Mouse (Mus musculus): ENCODE results near the gene Chchd6. TPM values are rescaled to one million over a fixed set of nuclear protein-coding genes. Genes with fewer than 3 reads are reported as not detected.
A peak's percentile ranks its signal among the peaks of the same experiment; 100 is the strongest.

The Chchd6 gene
- polyA plus RNA-seq, 1 experiment from 2014 or later: 48.9 TPM

GRCm38 (mm10) chr6:89552321-89553011 is 43.0 kb downstream of the Chchd6 start:
- WGBS: 82% methylated on average over 6 of the region's 6 CpGs
- ATAC-seq (ENCODE audit: insufficient number of reproducible peaks, low FRiP score, low TSS enrichment, low read depth): no peak
- Histone ChIP-seq H3K9me3 (no peaks in the 10 kb centered on the region), H3K4me1 (no peaks in the 10 kb centered on the region; the same call in 1 of the 2 replicates), H3K27ac (no peak overlapping the region), H3K36me3 (0 out of 2 replicates have a peak, but pooled peaks cover 3% of the 10 kb centered on the region), H3K4me2 (no peak overlapping the region), H3K4me3 (no peak overlapping the region), H3K27me3 (no peaks in the 10 kb centered on the region), H3K9ac (no peak overlapping the region)

GRCm38 (mm10) chr6:89549157-89549556 is 46.3 kb downstream of the Chchd6 start:
- 74% methylated on average over 3 of the region's 3 CpGs for WGBS
- no peak for ATAC-seq (ENCODE audit: insufficient number of reproducible peaks, low FRiP score, low TSS enrichment, low read depth)

GRCm38 (mm10) chr6:89547951-89548350 is 47.5 kb downstream of the Chchd6 start:
- ATAC-seq (ENCODE audit: insufficient number of reproducible peaks, low FRiP score, low TSS enrichment, low read depth): no peak
- Histone ChIP-seq H3K36me3 (no peaks in the 10 kb centered on the region), H3K9ac (no peak overlapping the region), H3K4me1 (no peaks in the 10 kb centered on the region; the same call in 1 of the 2 replicates), H3K27ac (no peak overlapping the region), H3K4me3 (no peak overlapping the region), H3K9me3 (no peaks in the 10 kb centered on the region), H3K27me3 (no peaks in the 10 kb centered on the region), H3K4me2 (no peak overlapping the region)
- WGBS: 80% methylated on average over 3 of the region's 3 CpGs

More at GRCm38 (mm10) chr6:89549157-89549556, 46.3 kb downstream of the Chchd6 start:
- Histone ChIP-seq H3K27me3 (no peaks in the 10 kb centered on the region), H3K4me2 (no peak overlapping the region), H3K4me3 (no peak overlapping the region), H3K9me3 (no peaks in the 10 kb centered on the region), H3K4me1 (no peaks in the 10 kb centered on the region; the same call in 1 of the 2 replicates), H3K27ac (no peak overlapping the region), H3K9ac (no peak overlapping the region), H3K36me3 (no peaks in the 10 kb centered on the region)

GRCm38 (mm10) chr6:89538102-89538751 is 57.2 kb downstream of the Chchd6 start:
- Histone ChIP-seq H3K36me3 (no peaks in the 10 kb centered on the region), H3K27ac (no peak overlapping the region), H3K4me3 (no peak overlapping the region), H3K27me3 (no peaks in the 10 kb centered on the region), H3K9ac (no peak overlapping the region), H3K4me1 (no peaks in the 10 kb centered on the region), H3K9me3 (no peaks in the 10 kb centered on the region), H3K4me2 (no peak overlapping the region)
- 66% methylated on average over 1 of the region's 1 CpGs for WGBS
- no peak for ATAC-seq (ENCODE audit: insufficient number of reproducible peaks, low FRiP score, low TSS enrichment, low read depth)

- 53% methylated on average over 1 of the region's 1 CpGs for WGBS
- Histone ChIP-seq H3K27ac (no peak overlapping the region), H3K4me2 (no peak overlapping the region), H3K27me3 (no peaks in the 10 kb centered on the region), H3K4me1 (no peaks in the 10 kb centered on the region), H3K9me3 (no peaks in the 10 kb centered on the region), H3K9ac (no peak overlapping the region), H3K36me3 (no peaks in the 10 kb centered on the region), H3K4me3 (no peak overlapping the region)
- ATAC-seq (ENCODE audit: insufficient number of reproducible peaks, low FRiP score, low TSS enrichment, low read depth): no peak
Observed at GRCm38 (mm10) chr6:89535626-89536225, 59.7 kb downstream of the Chchd6 start.

- Histone ChIP-seq H3K27me3 (no peaks in the 10 kb centered on the region), H3K4me1 (no peaks in the 10 kb centered on the region), H3K4me3 (no peak overlapping the region), H3K36me3 (no peaks in the 10 kb centered on the region), H3K4me2 (no peak overlapping the region), H3K9ac (no peak overlapping the region), H3K9me3 (no peaks in the 10 kb centered on the region), H3K27ac (no peak overlapping the region)
- ATAC-seq (ENCODE audit: insufficient number of reproducible peaks, low FRiP score, low TSS enrichment, low read depth): no peak
- WGBS: 64% methylated on average over 2 of the region's 2 CpGs
Observed at GRCm38 (mm10) chr6:89524766-89525165, 70.7 kb downstream of the Chchd6 start.

- H3K4me1 ChIP-seq: peaks cover 11% of the 10 kb centered on the region; the same call in 1 of the 2 replicates
- no peak overlapping the region for H3K27ac ChIP-seq
- no peaks in the 10 kb centered on the region for H3K36me3 ChIP-seq
- no peak for ATAC-seq (ENCODE audit: insufficient number of reproducible peaks, low FRiP score, low TSS enrichment, low read depth)
- no peaks in the 10 kb centered on the region for H3K27me3 ChIP-seq
- no peaks in the 10 kb centered on the region for H3K9me3 ChIP-seq
- H3K9ac ChIP-seq: no peak overlapping the region
- no peak overlapping the region for H3K4me3 ChIP-seq
- H3K4me2 ChIP-seq: no peak overlapping the region
Observed at GRCm38 (mm10) chr6:89510154-89510553, 85.3 kb downstream of the Chchd6 start.

GRCm38 (mm10) chr6:89508725-89509124 is 86.7 kb downstream of the Chchd6 start:
- no peaks in the 10 kb centered on the region for H3K27me3 ChIP-seq
- peaks cover 11% of the 10 kb centered on the region; the same call in 1 of the 2 replicates for H3K4me1 ChIP-seq
- WGBS: 35% methylated on average over 2 of the region's 2 CpGs

GRCm38 (mm10) chr6:89508263-89508662 is 87.2 kb downstream of the Chchd6 start:
- Histone ChIP-seq H3K4me3 (no peak overlapping the region), H3K9me3 (no peaks in the 10 kb centered on the region), H3K27ac (no peak overlapping the region), H3K4me2 (no peak overlapping the region), H3K27me3 (no peaks in the 10 kb centered on the region), H3K4me1 (peaks cover 11% of the 10 kb centered on the region; the same call in 1 of the 2 replicates), H3K9ac (no peak overlapping the region), H3K36me3 (no peaks in the 10 kb centered on the region)
- no peak for ATAC-seq (ENCODE audit: insufficient number of reproducible peaks, low FRiP score, low TSS enrichment, low read depth)

More at GRCm38 (mm10) chr6:89508725-89509124, 86.7 kb downstream of the Chchd6 start:
- no peak for ATAC-seq (ENCODE audit: insufficient number of reproducible peaks, low FRiP score, low TSS enrichment, low read depth)
- Histone ChIP-seq H3K9ac (no peak overlapping the region), H3K27ac (no peak overlapping the region; the same call in 1 of the 2 replicates), H3K9me3 (no peaks in the 10 kb centered on the region), H3K36me3 (no peaks in the 10 kb centered on the region), H3K4me3 (no peak overlapping the region), H3K4me2 (no peak overlapping the region)

GRCm38 (mm10) chr6:89499961-89500360 is 95.5 kb downstream of the Chchd6 start:
- Histone ChIP-seq H3K9me3 (no peaks in the 10 kb centered on the region), H3K27me3 (no peaks in the 10 kb centered on the region), H3K4me3 (no peak overlapping the region), H3K9ac (no peak overlapping the region), H3K36me3 (no peaks in the 10 kb centered on the region), H3K27ac (no peak overlapping the region), H3K4me2 (no peak overlapping the region), H3K4me1 (peaks cover 7% of the 10 kb centered on the region)
- no peak for ATAC-seq (ENCODE audit: insufficient number of reproducible peaks, low FRiP score, low TSS enrichment, low read depth)
- WGBS: 89% methylated on average over 1 of the region's 1 CpGs

- H3K27me3 ChIP-seq: no peaks in the 10 kb centered on the region
- H3K9ac ChIP-seq: no peak overlapping the region
- no peak overlapping the region for H3K4me2 ChIP-seq
- no peak overlapping the region for H3K4me3 ChIP-seq
- no peaks in the 10 kb centered on the region for H3K36me3 ChIP-seq
- ATAC-seq (ENCODE audit: insufficient number of reproducible peaks, low FRiP score, low TSS enrichment, low read depth): 0 out of 2 replicates have a peak, but pooled peaks have one; percentile 44
- peak overlapping the region; percentile 47; the same call in 1 of the 2 replicates for H3K27ac ChIP-seq
- peaks cover 7% of the 10 kb centered on the region for H3K4me1 ChIP-seq
- no peaks in the 10 kb centered on the region for H3K9me3 ChIP-seq
- 23% methylated on average over 6 of the region's 6 CpGs for WGBS
Observed at GRCm38 (mm10) chr6:89498764-89499516, 96.5 kb downstream of the Chchd6 start.
